8 mouse cellular contexts compared by ENCODE assay signal in the genomic region with DNA sequence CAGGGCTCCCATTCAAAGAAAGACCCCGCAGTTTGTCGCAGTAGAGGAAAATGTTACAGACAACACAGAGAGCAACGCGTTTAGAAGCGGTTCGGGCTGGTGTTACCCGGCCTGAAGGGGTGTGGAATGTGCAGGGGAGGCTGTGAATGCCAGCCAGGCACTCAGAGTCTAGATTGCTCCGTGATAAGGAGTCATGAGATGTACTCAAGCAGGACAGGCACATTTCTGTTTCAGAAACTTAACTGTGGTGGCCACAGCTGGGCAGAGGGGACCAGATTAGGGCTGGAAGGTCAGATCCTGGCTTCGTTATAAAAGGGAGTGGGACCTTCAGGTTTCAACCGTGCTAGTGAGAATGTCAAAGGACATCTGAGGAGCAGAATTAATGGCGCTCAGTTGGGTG. TPM values are rescaled to one million over a fixed set of nuclear protein-coding genes. Genes with fewer than 3 reads are reported as not detected.
A peak's percentile ranks its signal among the peaks of the same experiment; 100 is the strongest.
DNase-seq lines count a peak whose midpoint lies in the region; ATAC-seq lines count a peak whose summit lies in the region.

No protein-coding gene starts in this region.

- H3K4me3 ChIP-seq in forebrain, embryonic 15.5 days: peak overlapping the region; percentile 47
- H3K4me3 ChIP-seq in limb, embryonic 10.5 days: peak overlapping the region; percentile 57

- H3K4me1 ChIP-seq in forebrain, embryonic 15.5 days: peaks cover 36% of the 10 kb centered on the region
- peaks cover 58% of the 10 kb centered on the region for H3K4me1 ChIP-seq in limb, embryonic 10.5 days

- no peaks in the 10 kb centered on the region for H3K36me3 ChIP-seq in forebrain, embryonic 15.5 days
- no peaks in the 10 kb centered on the region for H3K36me3 ChIP-seq in limb, embryonic 10.5 days

- peak overlapping the region; percentile 61 for H3K9ac ChIP-seq in forebrain, embryonic 15.5 days (replicated peaks)

- peak overlapping the region; percentile 96 for H3K27ac ChIP-seq in forebrain, embryonic 15.5 days (replicated peaks)
- peak overlapping the region; percentile 94 for H3K27ac ChIP-seq in limb, embryonic 10.5 days

- no peaks in the 10 kb centered on the region for H3K27me3 ChIP-seq in forebrain, embryonic 15.5 days
- no peaks in the 10 kb centered on the region for H3K27me3 ChIP-seq in limb, embryonic 10.5 days (ENCODE audit: low read depth, poor library complexity, severe bottlenecking)

- DNase-seq in urinary bladder, postnatal 14 days (ENCODE audit: low spot score): peak; percentile 62
- no peak for DNase-seq in urinary bladder, postnatal 10 days (ENCODE audit: low spot score)
- no peak for DNase-seq in limb, embryonic 10.5 days (ENCODE audit: low spot score)
- DNase-seq in thymus, postnatal 14 days: no peak
- DNase-seq in layer of hippocampus, postnatal 36 days: no peak
- no peak for DNase-seq in gastrocnemius, adult 8-10 months (ENCODE audit: low spot score in 2 of 2)

- 2% methylated on average over 11 of the region's 11 CpGs for WGBS in forebrain, embryonic 15.5 days
- WGBS in limb, embryonic 10.5 days: 2% methylated on average over 11 of the region's 11 CpGs

- H3K9me3 ChIP-seq in forebrain, embryonic 15.5 days: no peaks in the 10 kb centered on the region
- no peaks in the 10 kb centered on the region for H3K9me3 ChIP-seq in limb, embryonic 10.5 days (replicated peaks)

- peak overlapping the region; percentile 76 for H3K4me2 ChIP-seq in forebrain, embryonic 15.5 days (replicated peaks)

- no peak; the same call in 1 of the 2 replicates for ATAC-seq in forebrain, embryonic 15.5 days (replicated peaks)
- ATAC-seq in megakaryocyte-erythroid progenitor cell, adult 5-6 weeks (replicated peaks; ENCODE audit: low FRiP score, low TSS enrichment, poor library complexity, severe bottlenecking): peak; percentile 53

RNA-seq across cellular contexts. Expression of a gene that starts 8.8 kb away (rescaled TPM):
- polyA plus RNA-seq in forebrain, embryonic 15.5 days (2015; fragmentation: Nextera tagmentation; extraction: Ambion mirVana): 253 and 267 TPM in 2 replicates
- 324 and 335 TPM in 2 replicates for polyA plus RNA-seq in limb, embryonic 10.5 days (2016; fragmentation: Nextera tagmentation; extraction: Ambion mirVana)
- 56.2 and 62.2 TPM in 2 replicates for total RNA-seq in megakaryocyte-erythroid progenitor cell, adult 5-6 weeks (2014; fragmentation: Nextera tagmentation)
- total RNA-seq in megakaryocyte-erythroid progenitor cell, adult 5-6 weeks (2017): 71.9 and 90.7 TPM in 2 replicates
- total RNA-seq in layer of hippocampus, postnatal 36 days (2021): 100 to 1,000 TPM; 621 to 658 TPM
- 1 to 10 TPM; 3.7 to 7.8 (median 7.1) TPM for total RNA-seq in gastrocnemius, adult 8-10 months (2022)

RNA-seq across cellular contexts. Expression of a gene that starts 48.2 kb away (rescaled TPM):
- 0.15 and 0.23 TPM in 2 replicates for polyA plus RNA-seq in forebrain, embryonic 15.5 days (2015; fragmentation: Nextera tagmentation; extraction: Ambion mirVana)
- polyA plus RNA-seq in limb, embryonic 10.5 days (2016; fragmentation: Nextera tagmentation; extraction: Ambion mirVana): 0.08 and 0.11 TPM in 2 replicates
- 0.69 and 2.1 TPM in 2 replicates for total RNA-seq in megakaryocyte-erythroid progenitor cell, adult 5-6 weeks (2014; fragmentation: Nextera tagmentation)
- total RNA-seq in megakaryocyte-erythroid progenitor cell, adult 5-6 weeks (2017): 0.38 TPM in 1 of 2 replicates, not detected in the other
- 1 to 10 TPM; 1.7 to 2.7 TPM for total RNA-seq in layer of hippocampus, postnatal 36 days (2021)
- total RNA-seq in gastrocnemius, adult 8-10 months (2022): under 1 TPM in 1 of 4 experiments, not detected in 3; 0.13 TPM

Comparison
In these comparisons a context has a peak if more than half of its experiments do, and no peak if none do; other contexts are left out.
1. RNA of a gene that starts 8.8 kb away (total RNA-seq): 621 to 658 TPM in layer of hippocampus, postnatal 36 days; 56.2 to 90.7 TPM in megakaryocyte-erythroid progenitor cell, adult 5-6 weeks and 3.7 to 7.8 TPM in gastrocnemius, adult 8-10 months; every median in the first group is over 4 times any median in the second.